Mouse (Mus musculus) frontal cortex, postnatal 14 days (tissue): ENCODE data around the gene Rapgef3.
A peak's percentile ranks its signal among the peaks of the same experiment; 100 is the strongest.

Experiments
- DNase-seq, 2 experiments: peaks; one replicate each; pipeline ENCODE4 v3.0.0; 2022; ENCODE audit warnings: low spot score in 2 of 2

The Rapgef3 gene

DNA sequence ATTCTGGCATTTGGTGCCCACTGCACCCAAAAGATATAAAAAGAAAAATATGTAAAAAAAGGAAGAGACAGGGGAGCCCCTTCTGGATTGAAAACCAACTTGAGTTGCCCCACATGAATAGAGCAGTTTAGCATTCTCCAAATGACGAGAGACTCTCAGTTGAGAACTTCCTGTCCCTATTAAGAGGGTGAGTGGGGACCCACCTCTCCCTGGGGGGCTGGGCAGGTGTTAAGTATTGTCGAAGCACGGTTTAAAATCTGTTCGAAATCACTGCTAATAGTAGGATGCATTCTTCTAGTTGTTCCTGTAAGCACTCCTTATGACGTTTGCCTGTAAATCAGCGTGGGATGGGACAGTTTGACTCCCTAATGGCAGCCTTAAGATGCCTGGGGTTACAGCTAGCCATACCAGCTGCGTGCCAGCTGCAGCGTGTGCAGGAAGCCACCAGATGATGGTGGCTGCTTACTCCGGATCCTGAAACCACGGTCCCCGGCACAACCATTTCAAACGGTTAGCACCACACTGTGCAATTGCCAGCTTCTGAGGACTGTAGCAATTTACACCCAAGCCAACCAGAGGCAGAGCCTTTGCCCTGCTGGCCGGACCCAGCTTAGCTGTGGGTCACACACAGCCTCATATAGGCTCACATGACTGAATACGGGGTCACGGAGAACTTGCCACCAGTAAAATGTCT, 46.6 kb downstream of the Rapgef3 start:
- no peak for DNase-seq

DNA sequence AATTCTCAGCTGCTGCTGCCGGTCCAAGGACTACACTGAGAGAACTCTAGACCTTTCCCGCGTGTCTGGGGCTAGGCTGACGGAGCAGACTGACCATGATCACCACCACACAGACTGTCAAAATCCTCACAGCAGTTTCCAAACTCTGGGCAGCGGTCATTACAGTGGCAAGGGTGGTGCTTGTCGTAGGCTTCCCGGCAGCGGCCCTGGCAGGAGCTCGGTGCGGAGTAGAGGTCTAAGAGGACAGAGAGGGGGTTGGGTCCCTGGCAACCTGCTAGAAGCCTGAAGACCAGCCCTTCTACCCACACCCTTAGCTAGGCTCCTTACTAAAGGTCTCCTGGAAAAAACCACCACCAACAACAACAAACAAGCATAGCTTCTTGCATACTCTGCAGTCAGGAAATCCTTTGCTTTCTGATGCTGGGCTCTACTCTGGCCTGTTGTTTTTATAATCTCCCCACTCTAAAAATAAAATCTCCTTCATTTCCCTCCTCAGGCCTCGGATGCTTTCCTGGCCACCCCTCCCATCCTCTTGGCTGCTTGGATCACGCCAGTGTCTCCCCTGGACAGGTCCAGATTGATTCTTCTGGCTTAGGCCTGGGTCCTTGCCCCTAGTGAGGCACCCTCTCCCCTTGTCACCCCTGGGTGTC, 47.6 kb downstream of the Rapgef3 start:
- no peak for DNase-seq

DNA sequence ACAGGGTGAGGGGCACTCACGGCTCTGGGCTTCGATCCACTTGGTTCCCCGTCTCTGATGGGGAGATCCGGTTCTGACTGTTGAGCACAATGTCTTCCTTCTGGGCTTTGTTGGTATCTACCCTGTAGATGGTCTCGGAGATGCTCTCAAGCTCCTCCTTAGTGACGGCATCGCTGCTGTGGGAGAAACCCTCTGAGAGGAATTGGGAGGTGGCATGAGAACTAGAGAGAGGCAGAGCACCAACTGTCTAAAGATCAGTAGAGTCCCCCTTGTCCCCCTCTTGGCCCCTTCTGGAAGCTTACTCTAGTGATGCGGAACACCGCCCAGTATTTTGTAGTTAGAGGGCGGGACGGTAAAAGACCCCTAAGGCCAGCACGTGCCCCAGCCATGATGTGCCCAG, 48.3 kb downstream of the Rapgef3 start:
- DNase-seq: no peak

DNA sequence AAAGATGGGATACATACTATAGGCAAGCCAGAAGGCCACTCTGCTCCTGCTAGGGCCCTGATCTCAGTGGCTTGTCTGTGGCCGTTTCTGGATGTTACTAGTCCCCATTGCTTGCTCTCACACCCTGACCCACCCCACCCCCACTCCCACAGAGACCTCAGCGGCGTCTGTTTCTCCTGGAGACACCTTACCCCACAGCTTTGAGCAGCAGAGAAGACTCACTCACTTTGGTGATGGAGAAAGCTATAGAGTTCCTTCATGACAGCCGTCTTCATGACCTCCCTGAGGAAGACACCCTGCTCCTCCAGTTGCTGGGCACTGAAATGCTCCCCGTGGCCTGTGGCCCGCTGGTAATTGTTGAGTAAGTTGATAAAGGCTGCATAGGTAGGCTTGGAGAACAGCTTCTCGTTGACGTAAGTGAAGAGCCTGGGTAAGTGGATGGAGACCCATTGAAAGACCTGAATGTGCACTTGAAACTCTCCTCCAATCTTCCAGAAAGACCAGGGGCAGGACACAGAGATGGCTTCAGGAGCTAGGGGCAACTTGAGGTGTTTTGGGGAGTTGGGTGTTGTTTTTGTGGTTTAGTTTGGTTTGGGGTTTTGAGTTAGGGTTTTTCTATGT, 49.1 kb downstream of the Rapgef3 start:
- DNase-seq: no peak

DNA sequence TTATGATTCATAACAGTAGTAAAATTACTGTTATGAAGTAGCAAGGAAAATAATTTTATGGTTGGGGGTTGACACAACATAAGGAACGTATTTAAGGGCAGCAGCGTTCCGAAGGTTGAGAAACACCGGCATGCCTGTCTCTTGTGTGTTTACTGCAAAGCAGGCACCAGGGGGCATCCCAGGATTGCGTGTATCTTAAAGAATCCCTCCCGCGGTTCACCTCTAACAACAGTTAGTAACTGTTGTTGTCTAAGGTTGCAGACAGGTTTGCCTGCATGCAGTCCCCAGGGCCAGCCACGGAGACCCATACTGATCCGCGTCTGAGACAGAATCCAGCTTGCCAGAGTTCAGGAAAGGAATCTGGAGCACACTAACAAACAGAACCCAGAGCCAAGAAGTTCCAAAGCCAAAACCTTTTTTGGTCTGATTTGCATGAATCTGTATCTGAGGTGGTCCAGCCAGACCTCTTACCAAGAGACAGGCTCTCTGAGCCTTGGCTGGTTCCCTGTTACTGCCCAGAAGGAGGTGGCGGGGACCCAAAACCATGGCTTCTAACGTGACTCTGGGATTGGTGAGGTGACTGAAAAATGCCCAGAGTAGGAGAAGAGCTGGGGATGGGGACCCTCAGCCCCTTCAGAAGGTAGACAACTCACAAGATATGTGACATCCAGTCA, 49.8 kb downstream of the Rapgef3 start:
- peak in 1 of 2 experiments; percentile 36 for DNase-seq

DNA sequence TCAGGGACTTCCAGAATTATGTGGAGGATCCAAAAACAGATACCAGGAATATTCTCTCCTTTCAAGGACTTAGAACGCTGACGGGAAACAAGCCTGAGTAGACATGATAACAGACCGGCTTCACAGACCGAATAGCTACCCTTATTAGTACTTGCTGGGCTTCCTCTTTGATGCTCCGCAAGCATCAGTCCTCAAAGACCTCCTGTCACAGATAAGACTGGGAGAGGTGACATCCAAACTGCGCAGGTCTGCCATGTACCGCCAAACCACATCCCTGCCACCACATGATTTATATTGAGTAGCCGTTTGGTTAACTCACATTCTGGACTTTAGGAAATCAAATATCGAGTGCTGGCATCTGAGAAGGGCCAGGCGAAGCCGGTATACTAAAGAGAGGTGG, 51.0 kb downstream of the Rapgef3 start:
- no peak for DNase-seq

DNA sequence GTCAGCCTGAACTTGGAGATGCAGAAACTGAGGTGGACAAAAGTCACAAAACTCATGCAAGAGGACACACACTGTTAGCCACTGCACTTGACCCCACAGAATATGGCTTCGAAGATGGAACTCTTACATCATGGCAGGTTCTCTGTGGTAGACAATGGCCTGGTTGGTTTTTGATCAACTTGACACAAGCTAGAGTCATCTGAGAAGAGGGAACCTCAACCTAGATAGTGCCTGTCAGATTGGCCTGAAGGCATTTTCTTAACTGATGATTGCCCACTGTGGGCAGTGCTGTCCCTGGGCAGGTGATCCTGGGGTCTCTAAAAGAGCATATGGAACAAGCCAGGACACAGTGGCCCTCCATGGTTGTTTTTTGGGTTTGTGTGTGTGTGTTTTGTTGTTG, 52.0 kb downstream of the Rapgef3 start:
- DNase-seq: no peak

DNA sequence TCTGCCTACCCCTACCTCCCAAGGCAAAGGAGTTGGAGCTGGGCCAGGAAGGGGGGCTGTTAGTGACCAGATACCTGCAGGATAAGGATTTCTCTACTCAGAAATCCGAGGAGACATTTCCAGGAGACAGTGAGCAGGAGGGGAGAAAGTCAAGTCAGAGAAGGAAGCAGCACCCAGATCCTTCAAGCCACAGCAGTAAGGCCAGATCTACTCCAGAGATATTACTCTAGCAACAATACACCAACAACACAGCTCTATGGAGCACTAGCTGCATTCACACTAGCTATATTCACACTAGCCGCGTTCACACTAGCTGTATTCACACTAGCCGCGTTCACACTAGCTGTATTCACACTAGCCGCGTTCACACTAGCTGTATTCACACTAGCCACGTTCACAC, 52.7 kb downstream of the Rapgef3 start:
- no peak for DNase-seq

DNA sequence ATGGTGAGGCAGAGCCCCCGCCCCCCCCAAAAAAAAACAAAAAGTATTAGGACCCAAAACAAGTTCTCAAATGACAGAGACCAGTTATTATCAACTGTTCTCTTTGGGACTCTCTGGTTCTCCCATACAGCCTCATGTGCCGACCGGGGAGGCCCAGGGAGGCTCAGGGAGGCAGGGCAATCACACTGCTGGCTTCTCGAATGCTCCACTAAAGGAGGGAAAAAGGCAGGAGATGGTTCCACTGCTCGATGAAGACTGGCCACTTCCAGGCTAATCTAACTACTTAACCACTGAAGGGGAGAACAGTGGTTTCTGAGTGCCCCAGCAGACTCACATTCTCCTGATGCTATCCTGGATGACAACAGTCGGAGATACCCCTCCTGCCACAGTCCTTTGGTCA, 55.2 kb downstream of the Rapgef3 start:
- no peak for DNase-seq

DNA sequence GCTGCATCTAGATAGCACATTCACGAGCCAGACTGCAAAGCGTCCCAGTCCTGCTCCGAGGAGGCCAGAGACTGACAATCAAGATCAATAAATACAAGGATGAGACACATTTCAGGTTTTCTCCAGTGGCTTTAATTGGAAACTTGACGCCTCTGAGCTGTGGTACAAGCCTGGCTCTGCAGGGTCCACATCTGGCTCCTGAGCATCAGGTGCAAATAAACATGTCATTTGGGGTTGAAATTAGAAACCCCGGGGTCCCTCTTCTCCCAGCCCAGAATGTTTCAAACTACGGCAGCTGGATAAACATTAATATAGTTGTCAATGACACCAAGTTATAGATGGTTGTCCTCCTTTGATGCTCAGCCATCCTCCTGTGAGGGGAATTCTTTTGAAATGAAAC, 56.9 kb downstream of the Rapgef3 start:
- no peak for DNase-seq

DNA sequence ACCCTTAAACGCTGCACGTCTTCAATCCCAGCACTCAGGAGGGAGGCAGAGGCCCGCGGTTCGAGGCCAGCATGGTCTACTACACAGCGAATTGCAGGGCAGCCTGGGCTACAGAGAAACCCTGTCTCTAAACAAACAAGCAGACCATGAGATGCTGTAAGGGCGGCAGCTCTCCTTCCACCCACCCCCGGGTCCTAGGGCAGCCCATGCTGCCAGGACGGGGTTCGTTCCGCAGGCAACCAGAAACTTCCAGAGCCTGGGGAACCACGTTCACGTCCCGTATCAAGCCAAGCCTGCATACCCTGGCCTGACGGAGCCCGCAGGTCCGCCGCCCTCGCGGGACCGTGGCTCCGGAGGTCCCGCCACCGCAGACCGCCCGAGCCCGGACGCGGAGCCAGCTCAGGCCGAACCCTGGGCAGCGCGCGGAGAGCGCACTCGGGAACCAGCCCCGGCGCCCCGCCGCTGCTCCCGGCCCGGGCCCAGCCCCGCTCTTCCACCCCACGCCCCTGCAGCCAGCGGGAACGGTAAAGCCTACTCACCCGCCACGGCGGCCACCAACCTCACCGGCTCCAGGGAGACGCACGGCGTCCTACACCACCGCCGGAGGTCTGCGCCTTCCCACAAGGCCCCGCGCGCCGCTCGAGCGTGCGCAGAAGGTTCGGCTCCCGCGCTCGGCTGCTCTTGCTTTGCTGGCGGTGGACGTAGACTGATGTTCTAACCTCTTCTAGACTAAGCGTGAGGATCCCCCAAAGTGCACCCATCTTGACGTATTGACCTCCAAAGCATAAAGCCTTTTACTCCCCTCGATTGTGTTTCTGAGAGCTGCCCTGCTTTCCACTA, 62.3 kb downstream of the Rapgef3 start, which contains the start of gene Rpap3:
Gene Rpap3, minus strand, starts transcription at position 615 of the 840 bp plus-strand sequence.
- peak; percentile 53 to 81 for DNase-seq

DNA sequence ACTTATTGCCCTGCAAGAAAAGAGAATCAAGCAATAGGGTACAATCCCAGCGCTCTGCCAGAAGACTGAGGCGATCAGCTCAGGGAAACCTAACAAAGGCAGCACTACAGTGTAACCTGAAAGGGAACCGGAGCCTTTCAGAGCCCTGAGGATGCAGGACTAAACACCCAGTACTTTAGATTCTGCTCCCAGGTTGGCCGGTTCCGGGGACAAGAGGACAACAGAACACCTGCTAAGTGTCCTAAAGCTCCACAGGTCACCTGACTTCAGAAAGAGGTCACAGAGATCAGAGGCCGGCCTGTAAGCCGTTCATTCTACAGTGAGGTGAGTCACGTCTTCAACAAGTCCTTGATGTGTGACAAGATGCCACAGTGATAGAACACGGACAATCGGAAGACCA, 71.2 kb downstream of the Rapgef3 start:
- no peak for DNase-seq
